Mouse (Mus musculus) brain, adult 10 weeks (tissue): ENCODE results near the gene Samd15. TPM values are rescaled to one million over a fixed set of nuclear protein-coding genes. Genes with fewer than 3 reads are reported as not detected.

Experiments used
- polyA plus RNA-seq: library from polyadenylated mRNA; stranded (reverse); fragments of 350-450 nt; fragmentation: Illumina TruSeq; extraction: RNeasy Lipid Tissue Mini Kit (QIAGEN cat#74804); gene quantifications from one replicate; pipeline ENCODE4 v1.2.3, GENCODE M21; 2015; ENCODE audit warnings: low read depth, low replicate concordance

Samd15 gene
- polyA plus RNA-seq = 3.8 TPM

GRCm38 (mm10) chr12:87199206-87199972 is at the start of gene Samd15:
Gene Samd15 (plus strand): TSS chr12:87199723.

DNA sequence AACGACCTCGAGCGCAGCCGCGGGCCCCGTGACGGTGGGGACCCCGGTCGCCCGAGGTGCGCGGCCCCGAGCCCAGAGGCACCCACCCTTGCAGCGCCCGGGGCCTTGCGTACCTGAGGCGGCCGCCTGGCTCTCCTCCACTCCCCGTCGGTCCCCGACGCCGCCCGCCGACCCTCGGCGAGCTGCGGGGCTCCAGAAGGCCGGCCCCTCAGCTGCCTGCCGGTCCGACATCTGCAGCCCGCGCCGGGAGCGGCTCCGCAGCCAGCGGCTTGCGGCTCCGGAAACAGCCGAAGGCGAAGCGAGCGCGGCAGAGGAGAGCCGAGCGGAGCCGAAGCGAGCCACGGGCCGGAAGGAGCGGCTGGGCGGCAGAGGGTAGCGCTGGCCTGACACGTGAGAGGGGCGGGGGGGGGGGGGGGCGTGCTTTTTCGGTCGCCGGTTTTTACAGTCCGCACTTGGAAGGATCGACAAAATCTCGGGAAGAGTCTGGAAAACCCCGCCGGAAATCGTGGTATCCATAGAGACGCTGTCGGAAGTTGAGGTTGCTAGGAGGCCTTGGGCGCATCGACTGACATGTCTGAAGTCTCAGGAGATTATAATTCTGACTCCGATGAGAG is 557 bp downstream of the Samd15 start, which contains the start of gene Tmed8:
TSS of gene Tmed8 (minus strand) at position 482 of the 614 bp plus-strand sequence.

GRCm38 (mm10) chr12:87238632-87239031 is 39.1 kb downstream of the Samd15 start, which contains the start of gene Noxred1:
Gene Noxred1 (minus strand): TSS chr12:87238732.

Other genes starting within 250 kb of the Samd15 start
- 44.4 TPM for gene Zdhhc22, start 209.3 kb upstream of the Samd15 start, polyA plus RNA-seq
- 28.0 TPM for gene Tmem63c, start 178.4 kb upstream of the Samd15 start, polyA plus RNA-seq
- 10.7 TPM for gene Ngb, start 97.2 kb upstream of the Samd15 start, polyA plus RNA-seq
- gene Gstz1, start 52.6 kb upstream of the Samd15 start, polyA plus RNA-seq = 66.3 TPM
- 13.0 TPM for gene Pomt2, start 51.8 kb upstream of the Samd15 start, polyA plus RNA-seq
- gene Tmed8, start 731 bp downstream of the Samd15 start, polyA plus RNA-seq = 19.9 TPM
- gene Noxred1, start 39.0 kb downstream of the Samd15 start, polyA plus RNA-seq = 1.4 TPM
- gene Vipas39, start 66.5 kb downstream of the Samd15 start, polyA plus RNA-seq = 59.1 TPM
- gene Ahsa1, start 66.8 kb downstream of the Samd15 start, polyA plus RNA-seq = 241 TPM
- not detected for gene Ism2, start 100.0 kb downstream of the Samd15 start, polyA plus RNA-seq
- 29.7 TPM for gene Sptlc2, start 188.6 kb downstream of the Samd15 start, polyA plus RNA-seq
- gene Slirp, start 244.2 kb downstream of the Samd15 start, polyA plus RNA-seq = 118 TPM
- gene Alkbh1, start 244.3 kb downstream of the Samd15 start, polyA plus RNA-seq = 17.2 TPM